In the genomic region with DNA sequence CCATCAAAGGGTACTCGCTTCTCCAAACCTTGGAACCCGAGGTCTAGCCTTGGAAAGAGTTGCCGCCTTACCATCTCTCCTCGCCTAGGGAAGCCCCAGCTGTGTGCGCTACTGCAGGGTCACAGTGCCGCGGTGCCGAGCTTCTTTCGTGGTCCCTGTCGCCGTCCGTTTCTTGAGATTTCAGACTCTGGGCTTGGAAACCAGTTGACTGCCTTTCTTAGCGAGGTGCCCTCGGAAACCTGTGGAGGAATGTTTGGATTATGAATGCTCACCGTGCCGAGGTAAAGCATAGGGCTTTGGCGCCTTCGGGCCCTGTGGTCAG, we compare ENCODE assay signal across 7 mouse cellular contexts. TPM values are rescaled to one million over a fixed set of nuclear protein-coding genes. Genes with fewer than 3 reads are reported as not detected.
DNase-seq lines count a peak whose midpoint lies in the region; ATAC-seq and TF ChIP-seq lines count a peak whose summit lies in the region.

No protein-coding gene starts in this region.

- no peak overlapping the region for H3K27ac ChIP-seq in forebrain, embryonic 15.5 days (replicated peaks)
- peak overlapping the region; percentile 99 for H3K27ac ChIP-seq in liver, adult 2 months (replicated peaks; ENCODE audit: insufficient read depth, low read depth, low read length)
- H3K27ac ChIP-seq in stomach, embryonic 14.5 days (ENCODE audit: low read length): no peak overlapping the region; the same call in 1 of the 2 replicates

- no peaks in the 10 kb centered on the region for H3K9me3 ChIP-seq in megakaryocyte, embryonic 14.5 days
- no peaks in the 10 kb centered on the region for H3K9me3 ChIP-seq in forebrain, embryonic 15.5 days
- no peaks in the 10 kb centered on the region for H3K9me3 ChIP-seq in stomach, embryonic 14.5 days (ENCODE audit: control insufficient read depth, low read depth, low read length)

- peak overlapping the region; percentile 83 for H3K4me2 ChIP-seq in forebrain, embryonic 15.5 days (replicated peaks)
- H3K4me2 ChIP-seq in stomach, embryonic 14.5 days (replicated peaks; ENCODE audit: low read depth, low read length): peak overlapping the region; percentile 77

- WGBS in forebrain, embryonic 15.5 days: 1% methylated on average over 18 of the region's 18 CpGs
- WGBS in liver, adult 2 months: under 1% methylated on average over 18 of the region's 18 CpGs
- WGBS in stomach, embryonic 14.5 days: 2% methylated on average over 18 of the region's 18 CpGs

- peaks cover 24% of the 10 kb centered on the region for H3K27me3 ChIP-seq in megakaryocyte, embryonic 14.5 days (replicated peaks)
- H3K27me3 ChIP-seq in forebrain, embryonic 15.5 days: peaks cover 21% of the 10 kb centered on the region
- no peaks in the 10 kb centered on the region for H3K27me3 ChIP-seq in liver, adult 2 months (ENCODE audit: control insufficient read depth, insufficient read depth, low read length)
- no peaks in the 10 kb centered on the region for H3K27me3 ChIP-seq in stomach, embryonic 14.5 days (ENCODE audit: control insufficient read depth, insufficient read depth, low read length)

- peaks cover 46% of the 10 kb centered on the region for H3K36me3 ChIP-seq in megakaryocyte, embryonic 14.5 days (replicated peaks; ENCODE audit: low read length)
- H3K36me3 ChIP-seq in forebrain, embryonic 15.5 days: no peaks in the 10 kb centered on the region
- no peaks in the 10 kb centered on the region; the same call in 1 of the 2 replicates for H3K36me3 ChIP-seq in liver, adult 2 months (ENCODE audit: control insufficient read depth, insufficient read depth, low read length)
- no peaks in the 10 kb centered on the region for H3K36me3 ChIP-seq in stomach, embryonic 14.5 days (ENCODE audit: control insufficient read depth, insufficient read depth, low read length)

- H3K4me1 ChIP-seq in megakaryocyte, embryonic 14.5 days: peaks cover 81% of the 10 kb centered on the region
- peaks cover 12% of the 10 kb centered on the region for H3K4me1 ChIP-seq in forebrain, embryonic 15.5 days
- H3K4me1 ChIP-seq in liver, adult 2 months (ENCODE audit: control insufficient read depth, insufficient read depth, low read length): peaks cover 4% of the 10 kb centered on the region; the same call in 1 of the 2 replicates
- peaks cover 5% of the 10 kb centered on the region; the same call in 1 of the 2 replicates for H3K4me1 ChIP-seq in stomach, embryonic 14.5 days (ENCODE audit: control insufficient read depth, insufficient read depth, low read length)

- peak overlapping the region; percentile 67 for H3K9ac ChIP-seq in forebrain, embryonic 15.5 days (replicated peaks)
- H3K9ac ChIP-seq in liver, adult 2 months (ENCODE audit: low read depth, low read length): peak overlapping the region; percentile 92
- no peak overlapping the region for H3K9ac ChIP-seq in stomach, embryonic 14.5 days (replicated peaks; ENCODE audit: low read depth, low read length)

- H3K4me3 ChIP-seq in megakaryocyte, embryonic 14.5 days (replicated peaks): peak overlapping the region; percentile 95
- H3K4me3 ChIP-seq in forebrain, embryonic 15.5 days: peak overlapping the region; percentile 69
- H3K4me3 ChIP-seq in liver, adult 2 months (ENCODE audit: insufficient read depth, low read depth, low read length): peak overlapping the region; percentile 87
- peak overlapping the region; percentile 79 for H3K4me3 ChIP-seq in stomach, embryonic 14.5 days (ENCODE audit: low read depth, low read length)

- ATAC-seq in megakaryocyte, adult 5-6 weeks (ENCODE audit: poor library complexity, severe bottlenecking): no peak
- no peak for ATAC-seq in forebrain, embryonic 15.5 days (replicated peaks)
- ATAC-seq in stomach, embryonic 14.5 days (ENCODE audit: insufficient number of reproducible peaks, insufficient read depth, low FRiP score, low read depth): no peak

- no peak for TF ChIP-seq CTCF in liver, adult 2 months (IDR thresholded peaks at IDR 0.05; ENCODE audit: low read depth, low read length)

- no peak for DNase-seq in liver, adult 2 months (ENCODE audit: extremely low read depth, low read depth, low spot score)
- no peak for DNase-seq in gastrocnemius, postnatal 4 days (ENCODE audit: low spot score in 2 of 2)
- DNase-seq in layer of hippocampus, postnatal 10 days (ENCODE audit: low spot score in 2 of 2): no peak

- no peak for TF ChIP-seq POLR2A in liver, adult 2 months (IDR thresholded peaks at IDR 0.05; ENCODE audit: extremely low read depth, insufficient read depth, low read length)

- peaks cover 7% of the 10 kb centered on the region; the same call in 1 of the 2 replicates for H3K79me2 ChIP-seq in liver, adult 2 months (ENCODE audit: control insufficient read depth, insufficient read depth, low read length)

RNA-seq across cellular contexts. Expression of a gene that starts 0.6 kb away (rescaled TPM):
- polyA plus RNA-seq in megakaryocyte, embryonic 14.5 days (2012; ENCODE audit: insufficient read depth, low replicate concordance): 16.8 and 26.7 TPM in 2 replicates
- total RNA-seq in megakaryocyte, adult 5-6 weeks (2015): 0.22 and 0.80 TPM in 2 replicates
- 0.53 TPM in 1 of 2 replicates, not detected in the other for total RNA-seq in megakaryocyte, adult 5-6 weeks (2017)
- 18.7 and 23.4 TPM in 2 replicates for polyA plus RNA-seq in forebrain, embryonic 15.5 days (2015; fragmentation: Nextera tagmentation; extraction: Ambion mirVana)
- total RNA-seq in liver, adult 2 months (2014; rRNA removed): 25.3 and 25.5 TPM in 2 replicates
- 28.3 and 30.3 TPM in 2 replicates for polyA plus RNA-seq in liver, adult 2 months (2012; rRNA removed)
- polyA plus RNA-seq in stomach, embryonic 14.5 days (2014; fragmentation: Nextera tagmentation; extraction: Ambion mirVana): 25.0 and 27.6 TPM in 2 replicates
- total RNA-seq in gastrocnemius, postnatal 4 days (2021): 10 to 100 TPM in 1 of 2 experiments, 1 to 10 TPM in 1; 8.2 to 10.6 TPM
- 10 to 100 TPM; 10.3 to 10.8 TPM for total RNA-seq in layer of hippocampus, postnatal 10 days (2021)

RNA-seq across cellular contexts. Expression of a gene that starts 42.0 kb away (rescaled TPM):
- 228 and 359 TPM in 2 replicates for polyA plus RNA-seq in megakaryocyte, embryonic 14.5 days (2012; ENCODE audit: insufficient read depth, low replicate concordance)
- 609 and 613 TPM in 2 replicates for total RNA-seq in megakaryocyte, adult 5-6 weeks (2015)
- total RNA-seq in megakaryocyte, adult 5-6 weeks (2017): 770 and 822 TPM in 2 replicates
- 236 and 242 TPM in 2 replicates for polyA plus RNA-seq in forebrain, embryonic 15.5 days (2015; fragmentation: Nextera tagmentation; extraction: Ambion mirVana)
- 381 and 420 TPM in 2 replicates for total RNA-seq in liver, adult 2 months (2014; rRNA removed)
- 563 and 625 TPM in 2 replicates for polyA plus RNA-seq in liver, adult 2 months (2012; rRNA removed)
- polyA plus RNA-seq in stomach, embryonic 14.5 days (2014; fragmentation: Nextera tagmentation; extraction: Ambion mirVana): 272 and 298 TPM in 2 replicates
- 100 to 1,000 TPM; 265 to 276 TPM for total RNA-seq in gastrocnemius, postnatal 4 days (2021)
- 100 to 1,000 TPM; 283 to 309 TPM for total RNA-seq in layer of hippocampus, postnatal 10 days (2021)

RNA-seq across cellular contexts. Expression of a gene that starts 53.0 kb away (rescaled TPM):
- polyA plus RNA-seq in megakaryocyte, embryonic 14.5 days (2012; ENCODE audit: insufficient read depth, low replicate concordance): 0.11 TPM in 1 of 2 replicates, not detected in the other
- total RNA-seq in megakaryocyte, adult 5-6 weeks (2015): not detected in 2 replicates
- total RNA-seq in megakaryocyte, adult 5-6 weeks (2017): not detected in 2 replicates
- 0.57 TPM in 1 of 2 replicates, not detected in the other for polyA plus RNA-seq in forebrain, embryonic 15.5 days (2015; fragmentation: Nextera tagmentation; extraction: Ambion mirVana)
- total RNA-seq in liver, adult 2 months (2014; rRNA removed): 0.74 TPM in 1 of 2 replicates, not detected in the other
- not detected in 2 replicates for polyA plus RNA-seq in liver, adult 2 months (2012; rRNA removed)
- polyA plus RNA-seq in stomach, embryonic 14.5 days (2014; fragmentation: Nextera tagmentation; extraction: Ambion mirVana): not detected in 2 replicates
- 10 to 100 TPM; 78.0 to 80.2 TPM for total RNA-seq in gastrocnemius, postnatal 4 days (2021)
- total RNA-seq in layer of hippocampus, postnatal 10 days (2021): 1 to 10 TPM; 2.2 to 3.1 TPM

Comparison
In these comparisons a context has a peak if more than half of its experiments do, and no peak if none do; other contexts are left out.
1. RNA of a gene that starts 0.6 kb away (total RNA-seq): 25.3 to 25.5 TPM in liver, adult 2 months, 10.3 to 10.8 TPM in layer of hippocampus, postnatal 10 days and 8.2 to 10.6 TPM in gastrocnemius, postnatal 4 days; 0.22 to 0.80 TPM in megakaryocyte, adult 5-6 weeks; every median in the first group is over 4 times any median in the second.
2. RNA of a gene that starts 53.0 kb away (total RNA-seq): 78.0 to 80.2 TPM in gastrocnemius, postnatal 4 days; 2.2 to 3.1 TPM in layer of hippocampus, postnatal 10 days, 0.74 TPM in liver, adult 2 months and not detected in megakaryocyte, adult 5-6 weeks; every median in the first group is over 10 times any median in the second.
3. Peak in every context shown above with its lines, with median percentiles within 50 percentile points of each other: H3K4me3 ChIP-seq.